Mouse (Mus musculus) ovary, adult 10 weeks (tissue): Measurements from ENCODE around the gene Tcf7l1. TPM values are rescaled to one million over a fixed set of nuclear protein-coding genes. Genes with fewer than 3 reads are reported as not detected.

Source experiments
- polyA plus RNA-seq: library from polyadenylated mRNA; stranded (reverse); fragments of 350-450 nt; fragmentation: Illumina TruSeq; extraction: RNeasy Lipid Tissue Mini Kit (QIAGEN cat#74804); gene quantifications from one replicate; pipeline ENCODE4 v1.2.3, GENCODE M21; 2014

Gene Tcf7l1
- 3.9 TPM for polyA plus RNA-seq

GRCm38 (mm10) chr6:72788892-72789699 lies at the start of gene Tcf7l1:
Gene Tcf7l1 (minus strand): TSS chr6:72789254.

GRCm38 (mm10) chr6:72616643-72617288 lies 172.3 kb downstream of the Tcf7l1 start, which contains the start of gene Tgoln1:
Gene Tgoln1 (minus strand): TSS chr6:72617000.

GRCm38 (mm10) chr6:72597956-72598753 lies 190.9 kb downstream of the Tcf7l1 start, which contains the start of the genes Elmod3 and Retsat:
Gene Elmod3 (minus strand): TSS chr6:72598413.
Gene Retsat (plus strand): TSS chr6:72598475.

Other genes with a start within 250 kb of the Tcf7l1 start
- gene Capg, start 244.9 kb downstream of the Tcf7l1 start, polyA plus RNA-seq = 1.3 TPM
- gene Elmod3, start 190.8 kb downstream of the Tcf7l1 start, polyA plus RNA-seq = 4.4 TPM
- 10.9 TPM for gene Retsat, start 190.8 kb downstream of the Tcf7l1 start, polyA plus RNA-seq
- 251 TPM for gene Tgoln1, start 172.3 kb downstream of the Tcf7l1 start, polyA plus RNA-seq
- gene Kcmf1, start 110.7 kb upstream of the Tcf7l1 start, polyA plus RNA-seq = 107 TPM
- gene Tmsb10, start 169.5 kb upstream of the Tcf7l1 start, polyA plus RNA-seq = 26.5 TPM